Mouse (Mus musculus) liver, embryonic 14 days (tissue): ENCODE data around the gene Dcpp1. TPM values are rescaled to one million over a fixed set of nuclear protein-coding genes. Genes with fewer than 3 reads are reported as not detected.

Experiments used
- polyA plus RNA-seq: library from polyadenylated mRNA; depleted of rRNA; stranded (reverse); fragments of >200 nt; gene quantifications from 2 replicates; pipeline ENCODE4 v1.2.3, GENCODE M21; 2012; rRNA removed

Gene Dcpp1
- not detected in 2 replicates for polyA plus RNA-seq

DNA sequence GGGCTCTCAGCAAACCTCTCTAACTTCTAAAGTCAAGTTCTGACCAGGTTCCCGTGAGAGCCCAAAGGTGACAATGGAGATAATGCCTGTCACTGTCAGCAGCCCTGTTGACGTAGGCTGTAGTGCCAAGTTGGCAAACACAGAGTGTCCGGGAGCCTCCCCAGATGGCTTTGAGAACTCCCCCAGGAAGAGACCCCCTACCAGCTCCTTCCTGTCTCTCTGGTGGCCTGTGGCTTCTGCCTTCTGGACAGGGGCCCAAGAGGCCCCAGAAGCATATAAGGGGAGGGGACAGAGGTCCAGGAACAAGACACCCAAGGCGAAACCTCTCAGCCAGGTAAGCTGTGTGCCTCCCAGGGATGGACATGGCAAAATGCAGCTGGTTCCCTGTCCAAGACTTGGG, at the start of gene Dcpp1, which contains the start of gene Dcpp2:
TSS of gene Dcpp1 (plus strand) at position 301 of the 400 bp plus-strand sequence.
TSS of gene Dcpp2 (plus strand) at position 305 of the 400 bp plus-strand sequence.

GRCm38 (mm10) chr17:23836006-23836575, 44.6 kb upstream of the Dcpp1 start, which contains the start of gene Prss33:
TSS of gene Prss33 (minus strand) at chr17:23836056.

GRCm38 (mm10) chr17:23843812-23844273, 36.8 kb upstream of the Dcpp1 start, which contains the start of the genes Prss32 and Prss41:
TSS of gene Prss32 (plus strand) at chr17:23843855.
TSS of gene Prss41 (minus strand) at chr17:23844172.

GRCm38 (mm10) chr17:23867756-23868155, 12.9 kb upstream of the Dcpp1 start, which contains the start of gene Prss21:
TSS of gene Prss21 (plus strand) at chr17:23868056.

GRCm38 (mm10) chr17:23917158-23917557, 36.5 kb downstream of the Dcpp1 start, which contains the start of gene Dcpp3:
TSS of gene Dcpp3 (plus strand) at chr17:23917458.

Other genes starting within 250 kb of the Dcpp1 start
- 0.10 and 0.12 TPM in 2 replicates for gene Mmp25, start 235.6 kb upstream of the Dcpp1 start, polyA plus RNA-seq
- gene Bicdl2, start 220.4 kb upstream of the Dcpp1 start, polyA plus RNA-seq = 0.03 TPM in 1 of 2 replicates, not detected in the other
- 11.5 and 12.4 TPM in 2 replicates for gene Hcfc1r1, start 207.3 kb upstream of the Dcpp1 start, polyA plus RNA-seq
- gene Thoc6, start 207.0 kb upstream of the Dcpp1 start, polyA plus RNA-seq = 16.5 and 18.5 TPM in 2 replicates
- gene Tnfrsf12a, start 203.4 kb upstream of the Dcpp1 start, polyA plus RNA-seq = 1.6 and 1.8 TPM in 2 replicates
- gene Cldn6, start 201.6 kb upstream of the Dcpp1 start, polyA plus RNA-seq = 0.38 and 0.81 TPM in 2 replicates
- gene Cldn9, start 196.8 kb upstream of the Dcpp1 start, polyA plus RNA-seq = not detected in 2 replicates
- 0.02 and 0.03 TPM in 2 replicates for gene 1520401A03Rik, start 158.1 kb upstream of the Dcpp1 start, polyA plus RNA-seq
- gene Pkmyt1, start 154.5 kb upstream of the Dcpp1 start, polyA plus RNA-seq = 24.8 and 29.8 TPM in 2 replicates
- 3.6 and 3.8 TPM in 2 replicates for gene Paqr4, start 140.0 kb upstream of the Dcpp1 start, polyA plus RNA-seq
- 0.07 TPM in 1 of 2 replicates, not detected in the other for gene Kremen2, start 135.0 kb upstream of the Dcpp1 start, polyA plus RNA-seq
- gene Flywch1, start 109.3 kb upstream of the Dcpp1 start, polyA plus RNA-seq = 3.9 and 4.2 TPM in 2 replicates
- 0.78 and 0.93 TPM in 2 replicates for gene Flywch2, start 94.8 kb upstream of the Dcpp1 start, polyA plus RNA-seq
- 104 and 131 TPM in 2 replicates for gene Srrm2, start 90.3 kb upstream of the Dcpp1 start, polyA plus RNA-seq
- gene Elob, start 51.7 kb upstream of the Dcpp1 start, polyA plus RNA-seq = 283 and 297 TPM in 2 replicates
- gene Prss33, start 44.8 kb upstream of the Dcpp1 start, polyA plus RNA-seq = not detected in 2 replicates
- gene Prss32, start 37.0 kb upstream of the Dcpp1 start, polyA plus RNA-seq = not detected in 2 replicates
- gene Prss41, start 36.7 kb upstream of the Dcpp1 start, polyA plus RNA-seq = 0.11 and 0.14 TPM in 2 replicates
- gene Prss21, start 12.8 kb upstream of the Dcpp1 start, polyA plus RNA-seq = not detected in 2 replicates
- gene Dcpp2, start within 50 bp of the Dcpp1 start, polyA plus RNA-seq = not detected in 2 replicates
- gene Dcpp3, start 36.6 kb downstream of the Dcpp1 start, polyA plus RNA-seq = not detected in 2 replicates
- 0.02 TPM in 1 of 2 replicates, not detected in the other for gene Sbp, start 60.8 kb downstream of the Dcpp1 start, polyA plus RNA-seq
- not detected in 2 replicates for gene Sbpl, start 74.4 kb downstream of the Dcpp1 start, polyA plus RNA-seq
- gene Prss30, start 99.7 kb downstream of the Dcpp1 start, polyA plus RNA-seq = 0.06 and 0.09 TPM in 2 replicates
- 0.05 TPM in 1 of 2 replicates, not detected in the other for gene Prss22, start 117.2 kb downstream of the Dcpp1 start, polyA plus RNA-seq
- 0.10 TPM in 1 of 2 replicates, not detected in the other for gene Prss27, start 157.3 kb downstream of the Dcpp1 start, polyA plus RNA-seq
- gene Kctd5, start 192.6 kb downstream of the Dcpp1 start, polyA plus RNA-seq = 9.7 and 11.2 TPM in 2 replicates